Mouse (Mus musculus) midbrain, embryonic 15.5 days (tissue): Measurements from ENCODE around the gene Srgap1. TPM values are rescaled to one million over a fixed set of nuclear protein-coding genes. Genes with fewer than 3 reads are reported as not detected.

ENCODE experiments used
- ATAC-seq: fragments of 200-750 bp; cut with Nextera tagmentation; replicated peaks from 2 replicates; pipeline ENCODE4 v1.8.0; 2017; ENCODE audit warnings: moderate TSS enrichment
- H3K27ac ChIP-seq: fragments of 300-500 bp; sonication (generic); 2 replicates; pipeline ENCODE4 v1.5.1; 2015; ENCODE audit warnings: mild to moderate bottlenecking, inconsistent platforms
- H3K27me3 ChIP-seq: fragments of 300-500 bp; sonication (generic); replicated peaks from 2 replicates; pipeline ENCODE4 v1.6.1; 2015; ENCODE audit warnings: inconsistent platforms
- H3K36me3 ChIP-seq: fragments of 300-500 bp; sonication (generic); replicated peaks from 2 replicates; pipeline ENCODE4 v1.6.1; 2015; ENCODE audit warnings: inconsistent platforms
- H3K4me1 ChIP-seq: fragments of 300-500 bp; sonication (generic); 2 replicates; pipeline ENCODE4 v1.6.1; 2015; ENCODE audit warnings: inconsistent platforms
- H3K4me2 ChIP-seq: fragments of 300-500 bp; sonication (generic); 2 replicates; pipeline ENCODE4 v1.6.1; 2015; ENCODE audit warnings: inconsistent platforms, mild to moderate bottlenecking, moderate library complexity
- H3K4me3 ChIP-seq: fragments of 300-500 bp; sonication (generic); 2 replicates; pipeline ENCODE4 v1.5.1; 2015; ENCODE audit warnings: mild to moderate bottlenecking, inconsistent platforms
- H3K9ac ChIP-seq: fragments of 300-500 bp; sonication (generic); 2 replicates; pipeline ENCODE4 v1.6.1; 2015; ENCODE audit warnings: mild to moderate bottlenecking, inconsistent platforms
- H3K9me3 ChIP-seq: fragments of 300-500 bp; sonication (generic); 2 replicates; pipeline ENCODE4 v1.6.1; 2016; ENCODE audit warnings: inconsistent platforms
- WGBS: fragments of 180-500 bp; shearing (Covaris S2); methylation state at CpG from one replicate; pipeline ENCODE4 v1.1.7; 2015; ENCODE audit warnings: mixed read lengths; 5-methylcytosine and 5-hydroxymethylcytosine counted together
- polyA plus RNA-seq: library from polyadenylated mRNA; unstranded; fragments of >200 nt; fragmentation: Nextera tagmentation; extraction: Ambion mirVana; gene quantifications from 2 replicates; pipeline ENCODE4 v1.2.1, GENCODE M21; 2015

The Srgap1 gene
- polyA plus RNA-seq, 1 experiment from 2014 or later: 41.8 TPM

DNA sequence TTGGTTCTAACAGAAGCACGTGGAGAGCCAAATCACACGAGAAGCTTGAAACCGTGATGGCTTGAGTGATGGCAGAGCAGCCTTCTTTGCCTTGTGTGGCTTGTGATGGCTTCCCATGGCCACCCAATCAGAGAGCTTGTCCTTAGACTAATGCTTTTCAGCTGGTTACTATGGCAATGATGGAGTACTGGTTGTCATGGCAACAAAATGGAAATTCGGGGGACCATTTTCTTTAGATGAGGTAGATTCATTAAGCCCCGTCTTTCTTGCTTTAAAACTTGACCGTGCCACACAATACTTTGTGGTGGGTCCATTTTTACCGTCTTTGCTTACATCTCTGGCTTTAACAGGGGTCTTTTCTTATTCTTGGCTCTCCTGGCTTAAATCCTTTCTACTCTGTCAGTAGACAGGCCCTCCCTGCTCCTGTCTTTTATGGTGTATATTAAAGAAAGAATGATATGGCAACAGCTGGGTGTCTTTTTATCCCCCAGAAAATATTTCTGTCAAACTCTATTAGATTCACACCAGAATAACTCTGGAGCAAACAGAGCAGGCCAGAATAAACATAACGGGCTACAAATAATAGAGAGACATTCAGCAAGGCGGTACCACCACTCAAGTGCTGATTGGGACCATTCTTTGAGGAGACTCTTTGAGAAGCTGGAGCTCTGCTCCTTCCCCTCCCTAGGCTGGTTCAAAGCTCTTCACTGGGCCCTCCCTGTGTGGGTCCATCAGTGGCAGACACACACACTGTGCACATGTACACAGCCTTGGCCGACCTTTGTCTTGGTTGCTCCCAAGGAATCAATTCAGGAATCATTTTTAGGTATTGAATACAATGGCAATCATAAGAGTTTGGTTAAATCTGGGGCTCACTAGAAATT is 281.7 kb downstream of the Srgap1 start:
- H3K4me2 ChIP-seq: peak overlapping the region; percentile 10; the same call in 1 of the 2 replicates
- H3K4me1 ChIP-seq: peaks cover 15% of the 10 kb centered on the region; the same call in 1 of the 2 replicates
- H3K27me3 ChIP-seq: no peaks in the 10 kb centered on the region
- H3K36me3 ChIP-seq: no peaks in the 10 kb centered on the region
- H3K27ac ChIP-seq: peak overlapping the region; percentile 81
- WGBS: 22% methylated on average over 10 of the region's 10 CpGs
- H3K4me3 ChIP-seq: no peak overlapping the region
- H3K9me3 ChIP-seq: no peaks in the 10 kb centered on the region
- no peak overlapping the region for H3K9ac ChIP-seq
- peak; percentile 98 for ATAC-seq

DNA sequence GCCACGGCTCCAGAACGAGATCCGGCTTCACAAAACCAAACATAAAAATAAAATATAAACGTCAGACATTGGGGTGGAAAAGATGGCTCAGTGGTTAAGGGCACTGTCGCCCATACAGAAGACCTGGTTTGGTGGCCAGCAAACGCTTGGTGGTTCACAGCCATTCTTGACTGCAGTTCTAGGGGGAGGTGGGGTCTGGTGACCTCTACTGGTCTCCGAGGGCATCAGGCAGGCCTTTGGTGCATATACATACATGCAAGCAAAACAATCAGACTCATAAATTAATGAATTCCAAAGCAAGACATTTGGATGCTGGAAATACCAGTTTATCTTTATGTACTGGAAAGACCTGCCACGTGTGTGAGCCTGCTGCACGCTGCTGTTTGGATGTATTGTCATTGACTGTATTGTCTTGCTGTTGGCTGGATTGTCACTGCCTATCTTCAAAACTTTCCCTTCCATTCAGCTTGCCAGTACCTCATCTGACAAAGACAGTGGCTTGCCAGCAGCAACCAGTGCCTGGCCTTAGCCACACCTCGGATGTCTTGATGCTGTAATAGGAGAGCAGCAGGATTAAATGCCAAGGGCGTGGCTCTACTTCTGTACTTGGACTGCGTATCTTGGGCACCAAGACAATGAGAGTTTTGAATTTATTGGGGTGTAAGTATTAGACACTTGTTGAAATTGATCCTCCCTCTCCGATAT is 282.5 kb downstream of the Srgap1 start:
- Histone ChIP-seq H3K36me3 (no peaks in the 10 kb centered on the region), H3K9me3 (no peaks in the 10 kb centered on the region), H3K9ac (no peak overlapping the region), H3K27ac (peak overlapping the region; percentile 81), H3K4me1 (peaks cover 15% of the 10 kb centered on the region; the same call in 1 of the 2 replicates), H3K4me3 (no peak overlapping the region), H3K4me2 (peak overlapping the region; percentile 10; the same call in 1 of the 2 replicates), H3K27me3 (no peaks in the 10 kb centered on the region)
- ATAC-seq: peak; percentile 64
- WGBS: 80% methylated on average over 13 of the region's 13 CpGs

DNA sequence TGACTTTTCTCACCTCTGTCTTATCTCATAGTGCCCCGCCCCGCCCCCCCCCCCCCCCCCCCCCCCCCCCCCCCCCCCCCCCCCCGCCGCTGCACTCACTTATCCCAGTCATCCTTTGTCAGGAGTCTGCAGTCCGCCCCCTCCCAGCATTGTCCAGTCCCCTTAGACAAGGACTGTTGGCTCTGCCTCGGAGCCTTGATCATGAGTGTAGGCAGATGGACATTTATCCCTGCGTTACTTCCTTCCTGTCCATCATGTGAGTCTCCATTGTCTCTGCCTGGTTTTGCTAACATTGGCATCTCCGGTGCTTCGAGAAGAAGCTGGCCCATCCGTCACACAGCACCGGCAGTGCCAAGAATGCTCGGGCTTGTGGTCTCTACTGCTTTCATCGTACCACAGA is 283.9 kb downstream of the Srgap1 start:
- H3K36me3 ChIP-seq: no peaks in the 10 kb centered on the region
- H3K4me2 ChIP-seq: no peak overlapping the region
- H3K9ac ChIP-seq: no peak overlapping the region
- no peaks in the 10 kb centered on the region for H3K9me3 ChIP-seq
- H3K27me3 ChIP-seq: no peaks in the 10 kb centered on the region
- H3K4me3 ChIP-seq: no peak overlapping the region
- ATAC-seq: no peak
- 87% methylated on average over 10 of the region's 13 CpGs for WGBS
- peaks cover 15% of the 10 kb centered on the region; the same call in 1 of the 2 replicates for H3K4me1 ChIP-seq
- H3K27ac ChIP-seq: no peak overlapping the region

DNA sequence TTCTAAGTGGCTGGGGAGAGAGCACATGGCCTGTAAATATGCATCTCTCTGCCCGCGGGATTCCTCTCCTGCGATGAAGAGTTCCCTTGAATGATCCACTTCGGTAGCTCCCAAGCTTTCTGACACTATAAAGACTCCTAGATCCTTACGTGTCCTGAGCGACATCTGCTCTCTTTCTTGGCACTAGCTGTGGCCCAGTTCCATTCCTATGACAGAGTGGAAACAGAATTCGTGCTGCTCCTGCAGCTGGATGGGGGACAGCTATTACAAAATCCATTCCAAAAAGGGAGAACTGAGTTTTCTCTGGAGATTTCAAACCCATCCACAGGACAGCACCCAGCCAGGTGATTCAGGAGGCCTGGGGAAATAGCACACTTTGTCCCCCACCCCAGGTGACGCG is 285.0 kb downstream of the Srgap1 start:
- ATAC-seq: no peak
- Histone ChIP-seq H3K4me3 (no peak overlapping the region), H3K4me2 (no peak overlapping the region), H3K27me3 (no peaks in the 10 kb centered on the region), H3K9ac (no peak overlapping the region), H3K36me3 (no peaks in the 10 kb centered on the region), H3K4me1 (peaks cover 15% of the 10 kb centered on the region; the same call in 1 of the 2 replicates), H3K9me3 (no peaks in the 10 kb centered on the region), H3K27ac (no peak overlapping the region)
- WGBS: 87% methylated on average over 9 of the region's 9 CpGs

DNA sequence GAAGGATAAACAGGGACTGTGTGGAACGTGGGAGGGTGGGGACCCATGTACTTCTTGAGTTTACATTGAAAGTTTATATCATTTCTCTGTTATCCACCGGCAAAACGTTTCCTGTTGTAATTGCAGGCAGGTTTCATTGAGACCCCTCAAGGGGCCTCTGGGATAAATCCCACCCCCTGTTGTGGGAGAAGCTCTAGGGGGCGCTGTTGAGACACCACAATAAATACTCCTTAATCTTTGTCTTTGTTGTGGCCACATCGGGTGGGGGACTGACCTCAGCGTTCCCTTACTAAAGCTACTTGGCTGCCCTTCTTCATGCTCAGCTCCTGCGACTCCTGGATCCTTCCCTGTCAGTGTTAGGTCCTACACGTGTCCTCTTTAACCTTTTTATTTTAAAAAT is 288.0 kb downstream of the Srgap1 start:
- Histone ChIP-seq H3K4me3 (no peak overlapping the region), H3K27ac (no peak overlapping the region), H3K9me3 (no peaks in the 10 kb centered on the region), H3K9ac (no peak overlapping the region), H3K36me3 (no peaks in the 10 kb centered on the region), H3K4me2 (no peak overlapping the region), H3K27me3 (no peaks in the 10 kb centered on the region), H3K4me1 (no peaks in the 10 kb centered on the region)
- WGBS: 53% methylated on average over 8 of the region's 8 CpGs
- no peak for ATAC-seq

DNA sequence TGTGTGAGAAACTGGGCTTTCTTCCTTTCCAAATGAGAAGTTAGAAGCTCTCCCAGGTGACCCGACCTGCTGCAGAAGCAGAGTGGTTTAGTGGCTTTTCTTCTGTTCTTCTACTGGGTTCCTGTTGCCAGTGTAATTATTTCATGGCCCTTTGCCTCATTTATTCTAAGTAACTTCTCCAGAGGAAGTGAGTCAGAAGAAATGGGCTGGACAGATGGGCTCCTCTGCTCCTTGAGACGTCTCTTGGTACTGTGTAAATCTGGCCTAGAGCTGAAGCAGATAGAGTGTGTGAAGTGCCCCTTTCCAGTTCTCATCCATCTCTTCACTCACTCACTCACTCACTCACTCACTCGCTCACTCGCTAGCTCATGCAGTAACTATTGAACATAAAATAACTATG is 290.4 kb downstream of the Srgap1 start:
- no peaks in the 10 kb centered on the region for H3K27me3 ChIP-seq
- H3K9ac ChIP-seq: no peak overlapping the region
- H3K36me3 ChIP-seq: no peaks in the 10 kb centered on the region
- no peak overlapping the region for H3K27ac ChIP-seq
- H3K9me3 ChIP-seq: no peaks in the 10 kb centered on the region
- H3K4me1 ChIP-seq: no peaks in the 10 kb centered on the region
- 90% methylated on average over 4 of the region's 4 CpGs for WGBS
- no peak overlapping the region for H3K4me3 ChIP-seq
- H3K4me2 ChIP-seq: no peak overlapping the region
- ATAC-seq: no peak

DNA sequence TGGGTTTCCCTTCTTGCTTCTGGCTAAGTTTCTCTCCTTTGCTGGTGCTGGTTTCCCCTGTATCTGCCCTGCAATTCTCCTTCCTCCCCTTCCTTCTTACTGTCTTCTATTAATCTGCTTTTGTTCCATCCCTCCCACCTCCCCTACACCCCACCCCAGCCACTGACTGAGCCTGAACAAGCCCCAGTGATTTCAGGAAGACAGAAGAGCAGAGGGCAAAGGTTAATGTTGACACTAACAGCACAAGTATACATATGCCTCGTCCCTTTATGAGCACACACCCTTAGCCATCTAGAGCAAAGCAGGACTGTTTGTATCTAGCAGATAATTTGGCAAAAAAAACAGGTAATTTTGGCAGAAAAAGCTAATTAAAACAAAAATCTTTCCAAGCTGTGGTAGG is 291.3 kb downstream of the Srgap1 start:
- no peak for ATAC-seq
- H3K27me3 ChIP-seq: no peaks in the 10 kb centered on the region
- H3K4me1 ChIP-seq: no peaks in the 10 kb centered on the region
- H3K27ac ChIP-seq: no peak overlapping the region
- H3K9me3 ChIP-seq: no peaks in the 10 kb centered on the region
- no peak overlapping the region for H3K4me3 ChIP-seq
- H3K4me2 ChIP-seq: no peak overlapping the region
- WGBS: 44% methylated on average over 1 of the region's 1 CpGs
- H3K9ac ChIP-seq: no peak overlapping the region
- H3K36me3 ChIP-seq: peaks cover 3% of the 10 kb centered on the region; the same call in 1 of the 2 replicates

DNA sequence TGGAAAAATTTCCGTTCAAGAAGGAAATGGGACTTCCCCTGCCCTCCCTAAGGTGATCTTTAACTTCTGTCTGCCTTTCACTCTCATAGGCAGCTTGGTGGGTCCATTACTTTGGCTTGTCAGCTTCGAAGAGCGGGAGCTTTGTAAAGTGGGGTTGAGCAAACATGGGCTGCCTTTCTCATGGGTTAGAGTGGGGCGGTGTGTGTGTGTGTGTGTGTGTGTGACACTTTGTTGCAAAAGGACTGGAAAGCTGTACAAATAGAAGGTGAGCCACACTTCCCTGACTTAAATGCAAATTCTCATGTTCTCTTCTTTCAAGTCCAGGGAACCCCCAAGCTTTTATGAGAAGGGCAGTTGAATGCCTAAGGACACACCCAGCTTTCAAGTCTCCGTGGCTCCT is 292.9 kb downstream of the Srgap1 start:
- Histone ChIP-seq H3K4me3 (no peak overlapping the region), H3K9me3 (no peaks in the 10 kb centered on the region), H3K4me2 (no peak overlapping the region), H3K27ac (no peak overlapping the region), H3K27me3 (no peaks in the 10 kb centered on the region), H3K9ac (no peak overlapping the region), H3K36me3 (peaks cover 10% of the 10 kb centered on the region; the same call in 1 of the 2 replicates), H3K4me1 (no peaks in the 10 kb centered on the region)
- ATAC-seq: no peak
- 79% methylated on average over 5 of the region's 5 CpGs for WGBS

DNA sequence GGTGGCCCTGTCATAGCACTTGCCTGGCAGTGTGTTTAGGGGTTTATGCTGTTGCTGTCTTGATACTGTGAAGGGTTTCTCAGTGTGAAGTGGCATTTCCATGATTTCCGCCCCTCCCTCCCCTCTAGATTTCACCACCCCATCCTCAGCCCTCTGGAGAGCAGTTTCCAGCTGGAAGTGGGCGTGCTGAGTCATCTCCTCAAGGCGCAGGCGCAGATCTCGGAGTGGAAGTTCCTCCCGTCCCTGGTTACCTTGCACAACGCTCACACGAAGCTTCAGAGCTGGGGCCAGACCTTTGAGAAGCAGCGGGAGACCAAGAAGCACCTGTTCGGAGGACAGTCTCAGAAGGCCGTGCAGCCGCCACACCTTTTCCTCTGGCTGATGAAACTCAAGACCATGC is 296.9 kb downstream of the Srgap1 start:
- H3K27ac ChIP-seq: no peak overlapping the region
- H3K9me3 ChIP-seq: no peaks in the 10 kb centered on the region
- H3K27me3 ChIP-seq: no peaks in the 10 kb centered on the region
- no peak overlapping the region for H3K4me2 ChIP-seq
- WGBS: 96% methylated on average over 12 of the region's 12 CpGs
- peaks cover 10% of the 10 kb centered on the region; the same call in 1 of the 2 replicates for H3K36me3 ChIP-seq
- H3K4me1 ChIP-seq: no peaks in the 10 kb centered on the region
- ATAC-seq: no peak
- no peak overlapping the region for H3K4me3 ChIP-seq
- H3K9ac ChIP-seq: no peak overlapping the region

DNA sequence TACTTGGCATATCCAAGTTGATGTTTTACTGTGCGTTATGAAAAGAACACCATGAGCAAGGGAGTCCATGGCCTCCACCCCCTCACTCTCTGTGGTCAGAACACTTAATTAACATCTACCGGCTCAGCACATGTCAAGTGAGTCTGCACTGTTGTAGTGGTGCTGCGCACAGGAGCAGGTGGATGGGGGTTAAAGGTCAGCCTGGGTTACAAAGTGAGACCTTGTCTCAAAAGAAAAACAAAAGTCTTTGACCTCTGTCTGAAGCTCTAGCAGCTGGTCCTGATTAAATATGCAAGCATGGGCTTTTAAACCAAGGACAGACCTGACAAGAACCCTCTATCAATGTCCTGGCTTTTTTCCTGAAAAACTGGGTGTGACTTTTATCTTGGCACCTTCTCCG is 304.8 kb downstream of the Srgap1 start:
- H3K9me3 ChIP-seq: no peaks in the 10 kb centered on the region
- no peak overlapping the region for H3K9ac ChIP-seq
- no peak overlapping the region for H3K4me3 ChIP-seq
- ATAC-seq: no peak
- H3K36me3 ChIP-seq: no peaks in the 10 kb centered on the region; the same call in 1 of the 2 replicates
- H3K4me2 ChIP-seq: no peak overlapping the region
- H3K27ac ChIP-seq: no peak overlapping the region
- WGBS: 52% methylated on average over 4 of the region's 4 CpGs
- H3K27me3 ChIP-seq: no peaks in the 10 kb centered on the region
- peaks cover 9% of the 10 kb centered on the region for H3K4me1 ChIP-seq

DNA sequence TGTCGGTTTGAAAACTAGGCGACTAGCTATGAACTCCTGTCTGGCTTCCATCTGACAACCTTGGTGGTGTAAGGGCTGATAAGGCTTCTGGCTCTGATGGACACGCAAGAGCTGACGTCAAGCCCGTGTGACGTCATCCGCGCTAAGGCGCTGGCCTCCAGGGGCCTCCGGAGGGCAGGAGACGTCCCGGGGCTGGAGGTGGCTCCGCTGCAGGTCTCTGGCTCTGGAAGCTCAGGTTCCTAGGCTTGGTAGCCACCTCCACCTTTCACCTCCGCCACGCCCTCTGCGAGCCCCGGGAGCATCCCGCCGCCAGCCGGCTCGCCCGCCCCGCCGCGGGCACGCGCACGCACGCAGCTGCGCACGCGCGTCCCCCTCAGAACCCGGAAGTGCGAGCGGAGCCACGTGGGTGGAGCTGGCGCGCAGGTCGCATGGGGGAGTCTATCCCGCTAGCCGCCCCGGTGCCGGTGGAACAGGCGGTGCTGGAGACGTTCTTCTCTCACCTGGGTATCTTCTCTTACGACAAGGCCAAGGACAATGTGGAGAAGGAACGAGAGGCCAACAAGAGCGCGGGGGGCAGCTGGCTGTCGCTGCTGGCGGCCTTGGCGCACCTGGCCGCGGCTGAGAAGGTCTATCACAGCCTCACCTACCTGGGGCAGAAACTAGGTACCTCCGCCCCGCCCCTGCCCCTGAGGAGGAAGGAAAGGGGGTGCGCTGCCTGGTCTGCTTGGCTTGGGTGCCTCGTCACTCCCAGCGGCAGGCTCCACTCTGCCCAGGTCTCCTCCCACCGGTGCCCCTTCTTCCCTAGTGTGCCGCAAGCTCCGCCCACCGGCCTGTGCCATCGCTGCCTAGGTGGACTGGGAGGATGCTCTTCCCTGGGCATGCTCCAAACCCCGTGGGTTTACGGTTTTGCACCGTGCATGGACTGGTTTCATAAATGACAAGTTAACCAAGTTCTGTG is 307.3 kb downstream of the Srgap1 start, which contains the start of gene BC048403:
TSS of gene BC048403 (plus strand) at position 390 of the 958 bp plus-strand sequence.
- peak within 1 kb of the TSS; percentile 96 for H3K4me2 ChIP-seq
- H3K9me3 ChIP-seq: no peaks in the 10 kb centered on the region
- H3K4me3 ChIP-seq: peak within 1 kb of the TSS; percentile 90
- H3K9ac ChIP-seq: peak within 1 kb of the TSS; percentile 58
- H3K27ac ChIP-seq: peak within 1 kb of the TSS; percentile 79
- H3K36me3 ChIP-seq: no peaks in the 10 kb centered on the region
- peaks cover 9% of the 10 kb centered on the region for H3K4me1 ChIP-seq
- peak; percentile 95 for ATAC-seq
- no peaks in the 10 kb centered on the region for H3K27me3 ChIP-seq
- WGBS: under 1% methylated on average over 68 of the region's 68 CpGs
